Mouse (Mus musculus): Measurements from ENCODE around the gene Zc3h8. TPM values are rescaled to one million over a fixed set of nuclear protein-coding genes. Genes with fewer than 3 reads are reported as not detected.

Zc3h8 gene
- 1 to 10 TPM; 6.4 to 8.7 TPM for polyA plus RNA-seq (2017; shearing (Covaris generic))

GRCm38 (mm10) chr2:128943538-128944528 is at the start of gene Zc3h8:
Gene Zc3h8 (minus strand): TSS chr2:128944077.
- peak; percentile 90 for ATAC-seq

GRCm38 (mm10) chr2:128984746-128985145 is 40.9 kb upstream of the Zc3h8 start:
- no peak for ATAC-seq

GRCm38 (mm10) chr2:128975572-128975971 is 31.7 kb upstream of the Zc3h8 start:
- no peak for ATAC-seq

GRCm38 (mm10) chr2:128972301-128972700 is 28.4 kb upstream of the Zc3h8 start:
- no peak for ATAC-seq

GRCm38 (mm10) chr2:128968475-128969083 is 24.7 kb upstream of the Zc3h8 start:
- ATAC-seq, result no peak

- ATAC-seq, result peak; percentile 12
Measured at GRCm38 (mm10) chr2:128967661-128968441, 24.0 kb upstream of the Zc3h8 start, which contains the start of gene Gm10762. Gene Gm10762 (minus strand): TSS chr2:128967725.

GRCm38 (mm10) chr2:128966641-128967580 is 23.0 kb upstream of the Zc3h8 start, which contains the start of gene Zc3h6:
Gene Zc3h6 (plus strand): TSS chr2:128967402.
- ATAC-seq, result peak; percentile 97

GRCm38 (mm10) chr2:128966236-128966635 is 22.4 kb upstream of the Zc3h8 start:
- ATAC-seq, result no peak

- ATAC-seq, result no peak
Measured at GRCm38 (mm10) chr2:128965505-128966105, 21.7 kb upstream of the Zc3h8 start.

- no peak for ATAC-seq
Measured at GRCm38 (mm10) chr2:128954186-128954585, 10.3 kb upstream of the Zc3h8 start.

GRCm38 (mm10) chr2:128947962-128948588 is 4.2 kb upstream of the Zc3h8 start:
- ATAC-seq, result peak; percentile 29

GRCm38 (mm10) chr2:128936256-128936655 is 7.6 kb downstream of the Zc3h8 start:
- ATAC-seq, result no peak

- no peak for ATAC-seq
Measured at GRCm38 (mm10) chr2:128930704-128931103, 13.2 kb downstream of the Zc3h8 start.

GRCm38 (mm10) chr2:128928446-128928845 is 15.4 kb downstream of the Zc3h8 start:
- no peak for ATAC-seq

- ATAC-seq, result no peak
Measured at GRCm38 (mm10) chr2:128924799-128925198, 19.1 kb downstream of the Zc3h8 start.

GRCm38 (mm10) chr2:128916528-128916927 is 27.3 kb downstream of the Zc3h8 start:
- no peak for ATAC-seq

- no peak for ATAC-seq
Measured at GRCm38 (mm10) chr2:128914978-128915377, 28.9 kb downstream of the Zc3h8 start.

GRCm38 (mm10) chr2:128903661-128904060 is 40.2 kb downstream of the Zc3h8 start:
- no peak for ATAC-seq

- no peak for ATAC-seq
Measured at GRCm38 (mm10) chr2:128902843-128903242, 41.0 kb downstream of the Zc3h8 start.

GRCm38 (mm10) chr2:128892180-128892721 is 51.6 kb downstream of the Zc3h8 start:
- no peak for ATAC-seq

All from CD4-positive, CD25-positive, alpha-beta regulatory T cell, adult 4 months (primary cell).